Mouse (Mus musculus) kidney, postnatal 14 days (tissue): ENCODE data around the gene Gmfb.
A peak's percentile ranks its signal among the peaks of the same experiment; 100 is the strongest.

ENCODE experiments used
- DNase-seq: peaks from one replicate; pipeline ENCODE4 v3.0.0; 2022; ENCODE audit warnings: mixed read lengths

Gene Gmfb

DNA sequence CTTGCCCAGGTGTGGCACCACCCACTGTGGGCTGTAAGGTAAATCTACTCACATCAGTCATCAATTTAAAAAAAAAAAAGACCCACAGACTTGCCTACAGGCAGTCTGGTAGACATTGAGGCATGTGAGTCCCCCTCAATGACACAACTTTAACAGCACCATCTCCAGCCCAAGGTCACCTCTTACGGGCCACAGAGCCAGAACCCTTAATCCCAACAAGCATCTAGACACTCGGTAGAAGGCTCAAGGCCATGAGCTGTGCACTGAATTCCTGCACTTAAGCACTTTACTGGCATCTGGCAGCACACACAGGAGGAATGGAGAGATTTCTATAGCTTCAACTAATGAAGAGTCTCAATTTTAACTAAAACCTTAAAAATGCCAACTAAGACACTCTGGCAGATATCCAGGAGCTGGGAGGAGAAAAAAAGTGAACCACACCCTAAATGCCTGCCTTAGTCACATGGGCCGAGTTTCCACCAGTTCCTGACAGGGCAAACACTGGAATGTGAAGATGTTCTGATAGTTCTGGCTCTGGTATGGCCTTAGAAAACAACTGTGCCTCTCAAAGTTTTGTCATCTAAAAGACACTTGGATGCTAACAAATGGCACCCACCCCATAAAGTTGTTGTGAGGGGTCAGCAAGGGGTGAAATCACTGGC lies 21.2 kb downstream of the Gmfb start:
- DNase-seq: peak; percentile 16

DNA sequence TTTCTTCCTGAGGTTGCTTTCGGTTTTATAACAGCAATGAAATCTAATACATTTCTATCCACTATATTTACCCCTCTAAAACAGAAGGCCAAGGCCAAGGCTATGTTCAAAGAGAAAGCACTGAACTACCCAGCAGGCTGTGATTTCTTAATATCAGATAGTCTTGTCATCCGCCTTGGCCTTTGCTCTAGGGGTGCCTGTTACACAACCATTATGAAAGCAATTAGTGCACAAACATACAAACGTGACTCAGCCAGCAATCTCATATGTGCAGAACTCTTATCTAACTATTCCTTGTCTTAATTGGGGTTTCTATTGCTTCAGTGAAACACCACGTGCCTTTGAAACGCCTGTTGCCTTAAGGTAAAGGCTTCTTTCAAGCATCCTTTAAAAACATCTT lies 27.9 kb downstream of the Gmfb start:
- no peak for DNase-seq

DNA sequence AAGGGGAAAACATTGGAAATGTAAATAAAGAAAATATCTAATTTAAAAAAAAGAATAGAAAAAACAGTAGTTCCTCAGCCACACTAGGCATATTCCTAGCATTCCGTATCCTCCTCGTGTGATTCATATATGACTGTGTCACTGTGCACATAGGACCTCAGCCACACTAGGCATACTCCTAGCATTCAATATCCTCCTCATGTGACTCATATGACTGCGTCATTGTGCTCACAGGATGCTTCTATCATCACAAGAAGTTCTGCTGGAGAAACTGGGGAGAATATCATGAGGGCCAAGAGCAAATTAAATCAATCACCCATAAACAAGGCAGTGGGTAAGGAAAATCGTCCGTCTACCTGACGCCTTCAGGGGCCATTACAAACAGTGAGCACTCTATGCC lies 31.3 kb downstream of the Gmfb start:
- no peak for DNase-seq

DNA sequence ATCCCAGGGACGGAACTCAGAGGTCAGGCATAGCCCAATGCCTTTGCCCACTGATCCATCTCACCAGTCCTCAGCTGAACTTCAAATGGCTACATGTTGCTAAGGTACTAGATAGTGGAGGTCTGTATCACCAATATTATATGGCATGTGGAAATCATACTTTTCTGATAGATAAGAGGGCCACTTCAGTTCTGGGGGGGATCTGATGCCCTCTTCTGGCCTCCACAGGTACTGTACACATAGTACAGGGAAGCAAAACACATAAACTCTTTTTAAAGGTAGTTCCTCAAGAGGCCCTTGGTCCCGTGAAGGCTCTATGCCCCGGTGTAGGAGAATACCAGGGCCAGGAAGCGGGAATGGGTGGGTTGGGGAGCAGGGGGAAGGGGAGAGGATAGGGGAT lies 31.7 kb downstream of the Gmfb start:
- no peak for DNase-seq

DNA sequence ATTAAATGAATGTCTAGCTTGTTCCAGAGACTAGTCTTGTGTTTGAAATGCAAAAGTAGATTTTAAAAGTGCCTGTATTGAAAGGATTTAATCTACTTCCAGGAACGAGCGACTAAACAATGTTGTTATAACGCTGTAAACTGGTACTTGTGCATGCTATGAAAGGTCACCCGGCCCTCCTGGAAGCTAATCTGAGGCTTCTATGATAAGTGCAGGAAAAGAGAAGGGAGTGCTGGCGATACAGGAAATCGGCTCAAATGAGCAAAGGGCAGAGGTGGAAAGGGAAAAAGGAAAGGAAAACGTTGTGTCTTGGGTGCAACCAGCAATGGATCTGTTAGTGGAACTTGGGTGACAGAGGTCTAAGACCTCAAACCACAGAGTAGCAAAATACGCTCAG lies 33.5 kb downstream of the Gmfb start:
- DNase-seq: no peak

DNA sequence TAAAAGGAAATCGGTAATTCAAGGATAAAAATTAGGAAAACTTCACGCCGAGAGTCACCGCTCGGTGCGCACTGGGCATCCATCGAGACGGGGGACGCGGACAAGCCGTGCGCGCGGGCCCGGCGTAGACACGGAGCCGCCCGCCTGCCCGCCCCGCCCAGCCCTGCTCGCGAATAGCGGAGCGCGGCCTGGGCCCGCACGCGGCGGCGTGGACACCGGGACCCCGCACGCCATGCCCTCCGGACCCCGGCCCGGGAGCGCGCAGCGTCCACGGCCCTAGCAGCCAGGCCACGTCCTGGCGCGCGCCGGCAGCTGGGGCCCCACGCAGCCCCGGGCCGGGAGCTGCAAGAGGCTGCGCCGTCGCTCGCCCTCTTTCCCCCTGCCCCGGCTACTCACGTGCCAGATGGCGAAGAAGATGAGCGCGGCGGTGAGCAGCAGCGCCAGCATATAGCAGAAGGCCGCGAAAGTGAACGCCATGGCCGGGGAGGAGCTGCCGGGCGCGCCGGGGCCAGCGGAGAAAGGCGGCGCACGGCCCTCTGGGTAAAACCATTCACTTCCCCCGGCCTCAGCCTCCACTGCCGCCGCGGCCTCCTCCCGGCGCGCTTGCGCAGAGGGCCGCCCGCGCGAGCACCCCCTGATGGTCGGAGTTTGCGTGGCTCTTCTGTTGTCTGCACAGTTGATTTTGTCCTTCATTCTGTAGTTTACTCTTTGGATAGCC lies 34.1 kb downstream of the Gmfb start, which contains the start of gene Cnih1:
TSS of gene Cnih1 (minus strand) at position 625 of the 718 bp plus-strand sequence.
- DNase-seq: peak; percentile 94

DNA sequence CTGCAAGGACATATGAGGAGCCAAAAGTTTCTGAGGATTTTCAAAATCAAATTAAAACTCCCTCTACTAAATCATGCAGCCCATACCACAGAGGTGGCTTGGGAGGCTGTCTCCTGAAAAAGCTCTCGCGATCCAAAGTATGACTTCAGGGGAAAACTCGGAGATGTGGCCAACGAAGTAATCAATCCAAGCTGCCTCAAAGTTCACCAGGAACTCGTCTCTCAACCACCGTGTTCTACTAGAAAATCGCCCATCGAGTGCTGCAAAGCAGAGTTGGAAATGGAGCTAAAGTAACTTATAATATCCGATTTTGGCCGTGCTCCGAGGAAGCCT lies 34.6 kb downstream of the Gmfb start:
- DNase-seq: no peak

DNA sequence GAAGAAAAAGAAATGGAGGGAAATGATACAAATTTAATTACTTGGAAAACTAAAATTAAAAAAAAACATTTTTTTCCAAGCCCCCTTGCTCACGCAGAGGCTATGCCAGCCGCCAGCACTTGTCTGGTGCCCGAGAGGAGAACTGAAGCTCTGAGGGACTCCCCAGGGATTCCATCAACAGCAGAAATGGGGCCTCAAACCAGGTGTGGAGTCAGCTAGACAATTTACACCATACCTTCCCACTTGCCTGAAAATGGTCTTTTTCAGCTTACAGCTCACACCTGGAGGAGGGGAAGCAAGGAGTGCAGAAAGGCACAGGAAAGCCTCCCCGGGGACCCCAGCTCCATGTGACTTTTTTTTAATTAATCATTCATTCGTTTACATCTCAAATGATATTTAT lies 36.8 kb downstream of the Gmfb start:
- no peak for DNase-seq

DNA sequence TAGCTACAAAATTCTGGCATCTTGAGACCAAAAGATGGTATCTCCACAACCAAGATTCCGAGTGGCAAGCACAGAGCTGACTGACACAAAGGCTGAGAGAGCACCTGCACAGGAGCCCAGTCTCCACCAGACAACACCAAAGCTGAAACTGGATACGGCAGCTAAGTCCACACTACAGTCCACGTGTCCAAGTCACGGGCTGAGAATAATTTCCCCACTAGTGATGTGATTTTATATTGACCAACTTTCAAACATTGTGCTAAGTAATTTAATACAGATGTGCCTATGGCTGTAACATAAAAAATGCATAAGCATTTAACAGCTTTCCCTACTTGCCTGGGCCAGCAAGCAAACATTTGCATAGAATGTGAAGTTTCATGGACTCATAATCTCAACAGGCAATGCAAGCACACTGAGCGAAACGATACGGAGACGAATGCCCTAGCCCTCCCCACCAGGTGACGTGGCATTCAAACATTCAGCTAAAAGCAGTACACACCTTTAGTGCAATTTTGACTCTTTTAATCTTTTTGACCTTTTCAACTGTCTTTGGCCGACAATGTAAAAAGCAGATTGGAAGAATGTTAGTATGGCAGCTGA lies 38.6 kb downstream of the Gmfb start:
- DNase-seq: no peak

DNA sequence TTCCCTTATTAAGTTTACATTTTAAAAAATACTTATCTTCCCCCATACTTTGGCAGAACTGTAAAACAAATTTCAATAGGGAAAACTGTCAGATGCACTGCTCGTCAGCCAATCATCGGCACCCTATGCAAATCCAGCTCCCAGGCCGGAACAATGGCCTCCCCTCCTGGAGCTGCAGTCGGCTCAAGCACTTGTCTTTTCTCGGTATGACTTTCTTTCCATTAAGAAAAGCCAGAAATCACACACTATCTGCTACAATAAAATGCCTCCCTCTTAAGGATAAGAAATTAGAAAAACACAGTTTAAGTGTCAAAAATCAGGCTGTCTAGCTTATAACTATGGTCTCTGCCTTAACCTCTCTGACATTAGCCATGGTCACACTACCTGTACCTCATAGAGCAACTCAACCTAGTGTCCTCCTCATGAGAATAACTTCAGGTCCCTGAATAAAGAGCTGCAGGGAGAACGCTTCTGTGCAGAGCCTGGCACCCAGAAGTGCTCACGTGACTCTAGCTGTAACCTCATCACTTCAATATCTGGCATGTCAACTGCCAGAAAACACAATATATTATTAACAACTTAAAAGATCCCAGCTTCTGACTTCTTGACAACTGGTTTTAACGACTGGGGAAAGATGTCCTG lies 39.7 kb downstream of the Gmfb start:
- no peak for DNase-seq

DNA sequence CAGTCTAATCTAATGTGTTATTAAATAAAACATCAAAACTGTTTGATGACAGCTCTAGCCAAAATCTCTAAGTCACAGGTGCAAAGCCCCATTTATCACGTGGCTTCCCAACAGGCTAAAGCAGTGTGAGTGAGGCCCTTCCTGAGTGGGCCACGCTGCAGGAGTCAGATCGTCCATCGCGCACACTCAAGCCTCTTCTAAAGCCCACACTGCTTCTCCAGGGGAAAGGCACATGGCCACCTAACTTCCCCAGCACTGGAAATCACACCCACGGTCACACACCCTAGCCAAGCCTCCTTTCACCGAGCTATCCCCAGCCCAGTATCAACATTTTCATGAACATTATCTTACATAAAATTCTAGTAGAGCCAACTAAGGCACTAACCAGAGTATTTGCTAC lies 41.0 kb downstream of the Gmfb start:
- no peak for DNase-seq

DNA sequence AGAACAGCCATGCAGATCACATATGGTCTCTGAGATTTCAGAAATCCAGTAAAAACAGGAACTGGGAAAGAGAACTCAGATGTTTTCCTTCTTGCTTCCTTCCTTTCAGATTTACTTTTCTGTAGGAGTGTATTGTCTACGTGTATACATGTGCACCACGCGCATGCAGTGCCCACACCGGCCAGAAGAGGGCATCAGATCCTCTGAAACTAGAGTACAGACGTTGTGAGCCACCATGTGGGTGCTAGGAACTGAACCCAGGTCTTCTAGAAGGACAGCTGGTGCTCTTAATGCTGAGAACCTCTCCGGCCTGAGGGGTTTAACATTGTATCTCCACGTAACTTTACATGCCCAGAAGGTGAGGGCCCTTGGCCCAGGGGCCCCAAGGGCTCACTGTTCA lies 42.8 kb downstream of the Gmfb start:
- no peak for DNase-seq

DNA sequence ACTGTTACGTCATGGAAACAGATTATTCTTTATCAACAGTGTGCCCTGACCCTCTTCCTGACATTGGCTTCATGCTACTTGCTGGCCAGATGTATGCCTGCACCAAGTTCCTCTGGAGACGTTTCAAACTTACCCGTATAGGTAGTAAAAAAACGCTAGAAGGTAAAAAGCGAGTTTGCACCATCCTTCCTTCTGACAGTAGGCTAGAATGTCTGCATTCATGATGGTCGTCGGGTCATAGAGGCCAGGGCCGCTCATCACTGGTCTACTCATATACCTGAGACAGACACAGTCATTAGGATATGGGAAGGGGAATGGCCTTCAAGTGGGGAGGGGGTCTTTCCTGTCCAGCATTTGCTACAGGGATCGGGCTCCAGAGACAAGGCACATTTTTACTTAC lies 43.3 kb downstream of the Gmfb start:
- no peak for DNase-seq

DNA sequence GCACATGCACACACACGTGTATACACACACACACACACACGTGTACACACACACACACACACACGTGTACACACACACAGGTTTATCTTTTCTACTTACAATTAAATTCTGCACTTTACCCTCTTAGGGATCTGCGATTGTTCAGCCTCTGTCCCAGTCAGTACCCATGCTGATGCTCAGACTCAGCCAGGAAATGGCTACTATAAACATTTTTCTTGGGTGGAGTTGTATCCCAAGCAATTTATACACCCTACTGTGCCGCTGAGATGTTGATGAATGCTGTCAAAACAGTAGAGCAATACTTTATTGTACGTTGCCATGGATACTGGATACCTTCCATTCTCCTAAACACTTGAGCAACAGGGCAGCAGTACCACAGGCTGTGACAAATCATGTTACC lies 52.0 kb downstream of the Gmfb start:
- no peak for DNase-seq

DNA sequence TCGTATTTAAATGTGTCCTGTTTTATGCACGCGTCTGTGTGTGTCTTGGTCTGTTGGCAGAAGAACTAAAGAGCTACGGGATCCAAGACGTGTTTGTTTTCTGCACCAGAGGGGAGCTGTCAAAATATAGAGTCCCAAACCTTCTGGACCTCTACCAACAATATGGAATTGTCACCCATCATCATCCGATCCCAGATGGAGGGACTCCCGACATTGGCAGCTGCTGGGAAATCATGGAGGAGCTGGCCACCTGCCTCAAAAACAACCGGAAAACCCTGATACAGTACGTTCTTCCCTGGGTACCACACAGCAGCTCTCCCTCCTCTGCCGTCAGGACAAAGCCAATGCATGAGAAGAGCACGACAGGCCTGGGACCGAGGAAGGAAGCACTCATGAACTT lies 54.9 kb downstream of the Gmfb start:
- DNase-seq: no peak

DNA sequence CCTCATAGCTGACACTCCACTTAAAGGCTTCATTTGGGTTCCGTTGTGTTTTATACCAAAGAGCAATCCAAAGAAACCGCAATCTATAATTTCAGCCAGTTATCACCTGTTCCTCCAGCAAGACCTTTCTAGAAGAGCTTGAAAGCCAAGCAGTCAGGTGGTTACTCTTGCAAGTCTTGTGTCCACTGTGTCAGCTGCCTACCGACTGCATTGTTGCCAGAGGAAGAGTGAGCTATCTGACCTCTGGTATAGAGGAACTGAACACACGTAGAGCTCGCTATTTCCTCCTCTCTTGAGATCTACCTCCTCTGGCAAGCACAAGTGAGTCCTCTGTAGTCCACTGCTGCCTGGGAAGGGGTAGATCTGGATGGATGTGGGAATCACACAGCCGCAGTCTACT lies 60.9 kb downstream of the Gmfb start:
- no peak for DNase-seq

DNA sequence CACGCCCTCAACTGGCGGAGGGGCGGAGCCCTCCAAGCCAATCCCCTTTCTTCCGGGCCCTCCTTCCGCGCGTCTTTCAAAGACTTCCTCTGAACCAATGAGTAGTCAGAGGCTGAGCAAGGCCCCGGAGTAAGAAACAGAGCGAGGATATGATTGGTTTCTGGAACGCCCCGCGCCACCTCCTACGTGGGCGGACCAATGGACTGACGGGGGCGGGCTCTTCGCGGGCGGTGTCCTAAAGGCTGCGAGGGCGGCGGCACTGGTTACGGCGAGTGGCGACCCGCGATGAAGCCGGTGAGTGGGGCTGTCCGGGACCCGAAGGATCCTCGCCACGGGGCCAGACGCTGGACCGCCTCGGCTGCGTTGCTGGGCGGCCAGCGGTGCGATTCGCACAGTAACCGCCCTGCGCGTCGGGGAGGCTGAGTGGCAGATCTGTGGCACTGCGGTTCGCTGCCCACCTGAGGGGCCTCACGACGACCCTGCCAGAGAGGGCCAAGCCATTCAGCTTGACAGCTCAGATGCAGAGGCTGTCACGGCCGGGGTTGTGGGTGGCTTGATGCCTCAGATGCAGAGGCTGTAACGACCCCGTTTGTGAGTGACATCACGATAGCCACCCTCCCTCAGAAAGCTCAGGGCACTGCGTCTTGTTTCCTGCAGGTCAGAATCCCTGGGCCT lies 61.5 kb downstream of the Gmfb start, which contains the start of gene Cdkn3:
TSS of gene Cdkn3 (plus strand) at position 187 of the 675 bp plus-strand sequence.
- DNase-seq: peak; percentile 95

DNA sequence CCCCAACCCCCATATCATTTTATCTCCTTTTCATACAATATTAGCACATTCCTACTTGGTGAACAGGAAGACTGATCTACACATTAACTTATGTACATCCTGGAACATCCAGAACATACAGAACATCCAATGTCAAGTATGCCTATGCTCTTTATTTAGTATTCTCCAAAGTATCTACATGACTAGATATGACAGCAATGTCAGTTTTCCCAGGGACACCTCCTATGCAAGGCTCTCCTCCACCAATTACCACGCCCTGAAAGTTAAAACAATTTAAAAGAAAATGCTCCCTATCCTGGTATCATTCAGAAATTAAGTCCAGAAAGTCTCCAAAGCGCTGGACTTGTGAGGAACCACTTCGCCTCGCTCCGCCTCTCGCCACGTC lies 62.1 kb downstream of the Gmfb start:
- DNase-seq: no peak
